Mouse (Mus musculus): ENCODE measurements around the gene Mbnl2.

DNA sequence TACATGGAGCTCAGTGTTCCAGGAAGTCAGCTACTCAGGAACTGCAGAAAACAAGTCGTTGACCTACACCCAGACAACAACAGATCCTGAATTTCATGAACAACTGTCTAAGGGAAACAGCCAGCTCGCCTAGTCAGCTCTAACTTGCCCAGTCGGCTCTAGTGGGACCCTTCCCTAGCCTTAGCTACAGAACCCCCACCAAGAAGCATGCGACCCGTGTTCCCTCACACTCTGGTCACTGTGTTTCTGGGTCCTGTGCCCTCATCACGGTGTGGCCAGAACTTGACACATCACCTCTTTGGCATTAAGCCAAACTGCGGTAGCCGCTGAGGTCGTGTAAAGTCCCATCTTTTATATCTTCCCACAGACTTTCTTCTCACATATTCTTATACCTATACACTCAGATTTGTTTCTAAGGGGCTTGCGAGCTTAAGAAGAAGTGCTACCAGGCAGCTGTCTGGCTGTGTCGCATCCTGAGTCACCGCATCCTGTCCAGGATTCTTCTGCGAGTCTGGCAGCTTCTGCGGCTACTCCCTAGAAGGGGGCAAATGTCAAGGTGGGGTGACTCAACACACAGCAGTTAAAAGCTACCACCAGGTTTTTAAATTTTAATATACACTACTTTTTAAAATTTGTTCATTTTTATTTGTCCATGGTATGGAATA, 193.8 kb downstream of the Mbnl2 start:
- no peak for TF ChIP-seq POLR2A (IDR thresholded peaks at IDR 0.05; ENCODE audit: borderline replicate concordance, control insufficient read depth, low read depth, low read length)
- no peak for TF ChIP-seq CTCF (IDR thresholded peaks at IDR 0.05; ENCODE audit: control insufficient read depth, insufficient read depth, low read length)
